Mouse (Mus musculus): ENCODE measurements around the gene Celf5.

Gene Celf5

GRCm38 (mm10) chr10:81414682-81415081 is 67.8 kb downstream of the Celf5 start:
- no peak for DNase-seq (ENCODE audit: low read depth, low spot score)

GRCm38 (mm10) chr10:81413310-81414261 is 68.9 kb downstream of the Celf5 start:
- DNase-seq (ENCODE audit: low read depth, low spot score), result no peak

GRCm38 (mm10) chr10:81412586-81413309 is 69.8 kb downstream of the Celf5 start:
- peak; percentile 58 for DNase-seq (ENCODE audit: low read depth, low spot score)

- DNase-seq (ENCODE audit: low read depth, low spot score), result peak; percentile 72
Observed at GRCm38 (mm10) chr10:81411471-81412400, 70.8 kb downstream of the Celf5 start.

- DNase-seq (ENCODE audit: low read depth, low spot score), result peak; percentile 42
Observed at GRCm38 (mm10) chr10:81410981-81411380, 71.5 kb downstream of the Celf5 start.

- DNase-seq (ENCODE audit: low read depth, low spot score), result no peak
Observed at GRCm38 (mm10) chr10:81410350-81410749, 72.2 kb downstream of the Celf5 start.

GRCm38 (mm10) chr10:81409330-81409729 is 73.2 kb downstream of the Celf5 start:
- peak; percentile 46 for DNase-seq (ENCODE audit: low read depth, low spot score)

Data from 3T3-L1 (cell line).